Mouse (Mus musculus): ENCODE results near the gene Pfkfb4. TPM values are rescaled to one million over a fixed set of nuclear protein-coding genes. Genes with fewer than 3 reads are reported as not detected.

Gene Pfkfb4
- total RNA-seq (2021) = 10 to 100 TPM in 1 of 2 experiments, 1 to 10 TPM in 1; 10.0 to 10.9 TPM

DNA sequence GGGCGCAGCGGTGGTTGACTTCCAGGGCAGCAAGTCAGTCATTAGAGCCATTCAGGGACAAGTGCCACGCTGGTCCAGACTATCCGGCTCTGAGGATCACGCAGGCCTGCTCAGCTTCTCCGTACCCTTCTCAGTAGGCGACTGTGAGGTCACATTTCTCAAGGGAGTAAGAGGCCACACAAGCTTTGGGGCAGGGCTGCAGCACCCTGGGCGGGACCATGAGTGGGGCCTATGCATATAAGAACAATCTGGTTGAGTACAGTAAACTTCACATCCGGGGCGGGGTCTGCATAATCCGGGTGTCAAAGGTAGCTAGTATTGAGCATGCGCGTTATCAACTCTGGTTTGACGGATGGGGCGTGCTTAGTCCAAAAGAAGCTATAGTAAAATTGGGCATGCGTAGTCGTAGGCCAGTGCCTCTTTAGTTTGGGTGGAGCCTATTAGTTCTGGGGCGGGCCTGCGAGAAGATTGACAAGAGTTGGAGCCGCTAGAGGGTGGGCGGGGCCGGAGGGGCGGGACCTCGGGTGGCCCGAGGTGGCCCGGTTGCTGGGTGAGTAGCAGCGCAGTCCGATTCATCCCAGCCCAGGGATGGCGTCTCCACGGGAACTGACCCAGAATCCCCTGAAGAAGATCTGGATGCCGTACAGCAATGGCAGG lies at the start of gene Pfkfb4:
Gene Pfkfb4, plus strand, starts transcription at position 351 of the 657 bp plus-strand sequence.
- DNase-seq (ENCODE audit: extremely low spot score in 1 of 2, low spot score in 1 of 2) = peak; percentile 61 to 63

DNA sequence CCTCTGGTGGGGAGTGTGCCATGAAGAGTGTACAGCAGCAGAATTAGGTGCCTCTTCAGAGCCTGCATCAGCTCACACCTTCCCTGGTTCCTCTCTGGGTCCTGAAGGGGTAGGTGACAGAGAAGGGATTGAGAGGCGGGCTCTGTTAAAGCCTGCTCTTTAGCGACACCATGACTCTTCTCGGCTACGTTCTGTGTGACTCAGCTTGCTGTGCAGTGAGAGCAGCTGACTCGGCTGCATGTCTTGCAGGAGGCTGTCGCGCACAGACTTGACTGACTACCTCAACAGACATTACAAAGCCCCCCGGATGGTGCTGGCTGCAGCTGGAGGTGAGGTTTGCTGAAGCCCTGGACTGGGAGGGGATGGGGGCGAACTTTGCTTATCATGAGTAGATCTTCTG lies 46.5 kb upstream of the Pfkfb4 start:
- no peak for DNase-seq (ENCODE audit: extremely low spot score in 1 of 2, low spot score in 1 of 2)

DNA sequence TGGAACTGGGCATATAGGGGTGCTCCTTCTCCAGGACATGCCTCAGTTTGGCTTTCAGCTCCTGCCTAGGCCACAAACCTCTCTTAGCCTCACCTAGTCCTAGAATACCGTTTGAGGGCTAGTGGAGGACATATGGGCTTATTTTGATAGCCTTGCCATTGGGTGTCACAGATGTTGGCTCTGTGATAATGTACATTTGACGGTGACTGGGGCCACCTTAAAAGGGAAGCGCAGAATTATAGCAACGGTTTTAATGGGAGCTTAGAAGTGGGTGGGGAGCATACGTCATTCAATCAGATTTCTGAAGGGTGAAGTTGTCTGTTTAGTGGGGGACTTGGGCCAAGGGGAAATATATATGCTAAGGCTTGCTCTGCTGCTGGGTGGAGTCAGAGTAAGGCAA lies 46.0 kb upstream of the Pfkfb4 start:
- DNase-seq (ENCODE audit: extremely low spot score in 1 of 2, low spot score in 1 of 2) = no peak

DNA sequence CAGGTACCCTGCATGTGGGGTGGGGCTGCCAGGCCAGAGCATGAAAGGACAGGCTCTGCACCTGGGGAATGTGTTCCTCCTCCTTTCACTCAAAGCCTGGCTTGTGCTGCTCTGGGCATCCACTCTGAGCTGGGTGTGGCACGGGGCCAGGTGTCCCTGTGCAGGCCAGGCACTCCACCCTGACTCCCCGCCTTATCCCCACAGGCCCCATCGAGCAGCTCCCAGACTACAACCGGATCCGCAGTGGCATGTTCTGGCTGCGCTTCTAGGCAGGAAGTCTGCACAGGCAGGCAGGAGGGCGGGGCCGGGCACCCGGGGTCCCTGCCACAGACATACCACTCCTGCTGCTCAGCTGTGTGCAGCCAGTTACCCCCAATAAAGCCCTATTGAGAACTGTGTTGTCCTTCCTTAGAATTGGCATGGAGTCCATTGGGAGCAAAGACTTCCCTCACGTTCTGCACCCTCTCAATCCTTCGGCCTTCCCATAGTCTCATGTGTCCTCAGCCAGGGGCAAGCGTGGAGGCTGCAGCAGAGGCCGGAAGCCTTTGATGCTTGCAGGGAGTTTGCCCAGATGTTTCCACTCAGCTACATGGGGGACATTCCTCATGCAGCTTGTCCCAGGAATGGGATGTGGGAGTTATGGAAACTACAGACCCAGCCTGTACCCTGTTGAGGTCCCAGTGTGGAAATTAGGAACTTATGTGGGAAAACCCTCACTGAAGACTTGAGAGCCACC lies 42.2 kb upstream of the Pfkfb4 start:
- no peak for DNase-seq (ENCODE audit: extremely low spot score in 1 of 2, low spot score in 1 of 2)

DNA sequence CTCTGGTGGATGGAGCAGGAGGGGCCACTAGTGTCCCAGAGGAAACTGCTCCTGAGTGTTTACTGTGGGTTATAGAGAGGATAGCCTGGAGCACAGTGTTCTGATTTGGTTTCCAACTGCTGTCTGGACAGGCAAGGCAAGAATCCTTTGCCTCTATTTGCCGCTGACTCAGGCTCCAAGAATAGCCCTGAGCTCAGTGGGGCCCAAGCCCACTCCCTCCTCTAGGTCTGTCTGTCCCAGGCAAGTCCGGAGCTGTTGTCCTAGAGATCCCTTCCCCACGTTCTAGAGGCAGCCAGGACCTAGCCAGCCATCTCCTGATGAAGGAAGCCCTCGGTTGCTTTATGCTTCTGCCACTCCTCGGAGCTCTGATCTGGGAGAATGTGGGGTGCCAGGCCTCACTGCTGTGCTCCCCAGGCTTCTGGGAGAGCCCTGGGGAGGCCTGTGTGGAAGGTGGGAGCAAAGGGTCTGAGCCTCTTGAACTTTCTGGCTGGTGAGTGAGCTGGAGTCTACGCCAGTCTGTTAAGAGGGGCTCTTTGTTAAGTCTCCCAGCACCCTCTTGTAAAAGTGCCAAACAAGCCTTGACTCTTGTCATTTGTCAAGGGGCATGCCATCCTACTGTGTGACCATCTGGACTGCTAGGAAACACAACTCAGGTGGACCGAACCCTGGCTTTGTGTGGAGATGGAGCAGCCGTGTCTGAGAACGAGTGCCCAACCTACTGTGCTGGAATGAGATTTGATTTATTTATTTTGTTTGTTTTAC lies 41.4 kb upstream of the Pfkfb4 start:
- no peak for DNase-seq (ENCODE audit: extremely low spot score in 1 of 2, low spot score in 1 of 2)

DNA sequence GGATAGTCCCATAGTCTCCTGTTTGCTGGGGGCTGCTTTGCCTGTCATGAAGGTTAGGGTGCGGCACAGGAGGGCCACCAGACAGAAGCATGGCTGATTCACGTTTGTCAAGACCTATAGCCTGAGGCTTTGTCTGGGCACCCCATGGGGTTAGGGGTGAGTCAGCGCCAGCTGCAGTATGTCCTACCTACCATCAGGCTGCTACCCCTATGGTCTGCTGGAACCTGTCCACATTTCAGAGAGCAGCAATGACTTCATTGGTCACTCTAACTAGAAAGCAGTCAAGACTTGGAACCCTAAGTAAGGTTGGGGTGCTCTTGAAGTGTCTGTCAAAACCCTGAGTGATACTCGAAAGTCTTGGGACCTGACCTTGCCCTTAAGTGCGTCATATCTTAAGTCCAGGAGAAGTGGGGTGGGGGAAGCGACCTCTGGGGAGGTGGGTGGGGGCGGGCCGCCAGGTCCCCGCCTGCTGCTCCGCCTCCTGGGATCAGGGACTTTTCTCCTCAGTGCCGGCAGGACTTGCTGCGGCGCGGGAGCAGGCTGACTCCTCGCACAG lies 38.4 kb upstream of the Pfkfb4 start, which contains the start of gene Col7a1:
Gene Col7a1, plus strand, starts transcription at position 506 of the 556 bp plus-strand sequence.
- DNase-seq (ENCODE audit: extremely low spot score in 1 of 2, low spot score in 1 of 2) = no peak

DNA sequence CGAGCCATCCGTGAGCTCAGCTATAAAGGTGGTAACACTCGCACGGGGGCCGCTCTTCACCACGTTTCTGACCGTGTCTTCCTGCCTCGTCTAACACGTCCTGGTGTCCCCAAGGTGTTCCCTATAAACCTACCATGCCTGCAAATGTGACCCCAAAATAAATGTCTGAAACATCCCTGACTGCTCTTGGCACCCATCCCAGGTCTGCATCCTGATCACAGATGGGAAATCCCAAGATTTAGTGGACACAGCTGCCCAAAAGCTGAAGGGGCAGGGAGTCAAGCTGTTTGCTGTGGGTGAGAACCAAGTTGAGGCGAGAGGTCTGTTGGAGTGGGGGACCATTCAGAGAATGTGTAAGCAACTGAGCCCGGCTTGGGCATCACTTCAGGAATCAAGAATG lies 36.3 kb upstream of the Pfkfb4 start:
- no peak for DNase-seq (ENCODE audit: extremely low spot score in 1 of 2, low spot score in 1 of 2)

DNA sequence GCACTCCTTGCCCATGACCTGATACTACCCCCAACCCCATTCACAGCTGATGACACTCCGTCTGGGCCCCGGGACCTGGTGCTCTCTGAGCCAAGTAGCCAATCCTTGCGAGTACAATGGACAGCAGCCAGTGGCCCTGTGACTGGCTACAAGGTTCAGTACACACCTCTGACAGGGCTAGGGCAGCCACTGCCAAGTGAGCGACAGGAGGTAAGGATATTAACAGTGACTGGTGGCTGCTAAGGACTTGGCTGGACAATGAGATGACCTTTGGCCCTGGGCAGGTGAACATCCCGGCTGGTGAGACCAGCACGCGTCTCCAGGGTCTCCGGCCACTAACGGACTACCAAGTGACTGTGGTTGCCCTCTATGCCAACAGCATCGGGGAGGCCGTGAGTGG lies 35.7 kb upstream of the Pfkfb4 start:
- DNase-seq (ENCODE audit: extremely low spot score in 1 of 2, low spot score in 1 of 2) = no peak

DNA sequence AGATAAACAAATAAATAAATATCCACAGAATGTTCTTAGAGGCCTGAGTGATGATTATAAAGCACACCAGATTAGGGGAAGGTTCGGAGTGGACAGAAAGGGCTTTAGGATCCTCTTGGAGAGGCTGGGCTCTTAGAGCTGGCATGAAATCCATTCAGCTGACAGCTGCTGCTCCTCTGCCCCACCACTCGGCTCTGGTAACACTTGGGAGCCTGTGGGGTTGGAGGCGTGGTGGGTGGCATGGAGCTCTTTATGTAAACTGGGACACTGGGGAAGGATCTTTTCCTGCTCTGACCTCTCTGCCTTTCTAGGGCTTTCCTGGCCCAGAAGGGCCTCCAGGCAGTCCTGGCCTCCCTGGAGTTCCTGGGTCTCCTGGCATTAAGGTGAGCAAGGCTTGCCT lies 28.0 kb upstream of the Pfkfb4 start:
- no peak for DNase-seq (ENCODE audit: extremely low spot score in 1 of 2, low spot score in 1 of 2)

DNA sequence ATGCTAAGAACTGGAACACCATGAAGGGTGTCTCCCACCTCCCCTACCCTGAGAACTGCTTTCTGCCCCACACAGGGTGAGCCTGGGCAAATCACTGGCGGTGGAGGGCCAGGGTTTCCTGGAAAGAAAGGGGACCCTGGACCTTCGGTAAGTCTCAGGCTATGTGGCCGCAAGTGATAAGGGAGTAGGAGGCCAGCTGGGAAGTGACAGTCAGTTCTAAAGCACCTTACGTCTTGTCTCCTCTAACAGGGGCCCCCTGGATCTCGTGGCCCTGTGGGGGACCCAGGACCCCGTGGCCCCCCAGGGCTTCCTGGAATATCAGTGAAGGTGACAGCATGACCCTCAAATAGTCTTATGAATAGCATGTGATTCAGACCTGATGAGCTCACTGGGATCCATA lies 27.2 kb upstream of the Pfkfb4 start:
- no peak for DNase-seq (ENCODE audit: extremely low spot score in 1 of 2, low spot score in 1 of 2)

DNA sequence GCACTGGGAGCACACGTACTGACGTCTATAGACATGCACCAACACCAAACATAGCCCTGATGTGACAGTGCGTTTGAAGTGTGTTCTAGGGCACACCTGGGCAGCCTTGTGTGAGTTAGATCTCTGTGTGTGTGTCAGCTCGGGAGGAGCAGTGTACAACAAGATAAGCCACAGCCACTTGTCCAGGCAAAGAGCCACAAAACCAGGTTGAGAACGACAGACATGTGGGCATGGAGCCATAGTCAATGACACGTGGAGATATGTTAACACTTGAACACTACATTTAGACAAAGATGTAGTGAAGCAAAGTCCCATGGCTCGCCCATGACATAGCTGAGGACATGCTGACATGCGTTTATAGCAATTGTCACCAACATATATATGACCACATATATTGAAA lies 21.0 kb upstream of the Pfkfb4 start:
- no peak for DNase-seq (ENCODE audit: extremely low spot score in 1 of 2, low spot score in 1 of 2)

DNA sequence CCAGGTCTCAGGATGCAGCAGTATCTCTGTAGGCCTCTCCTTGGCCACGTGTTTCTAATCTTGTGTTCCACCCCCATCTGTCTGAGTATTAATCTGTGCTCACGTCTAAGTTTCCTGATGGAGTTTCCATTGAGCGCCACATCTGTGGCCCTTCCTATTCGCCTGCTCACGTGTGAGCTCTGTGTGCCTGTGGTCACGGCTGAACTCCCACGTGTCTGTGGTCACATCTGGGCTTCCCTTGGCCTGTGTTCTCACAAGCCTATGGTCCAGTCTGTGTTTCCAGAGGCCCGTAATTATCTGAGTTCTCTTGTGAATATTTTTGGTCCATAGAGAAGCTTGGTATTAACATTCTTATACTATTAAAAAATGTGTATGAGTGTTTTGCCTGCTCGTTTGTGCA lies 15.1 kb upstream of the Pfkfb4 start:
- no peak for DNase-seq (ENCODE audit: extremely low spot score in 1 of 2, low spot score in 1 of 2)

DNA sequence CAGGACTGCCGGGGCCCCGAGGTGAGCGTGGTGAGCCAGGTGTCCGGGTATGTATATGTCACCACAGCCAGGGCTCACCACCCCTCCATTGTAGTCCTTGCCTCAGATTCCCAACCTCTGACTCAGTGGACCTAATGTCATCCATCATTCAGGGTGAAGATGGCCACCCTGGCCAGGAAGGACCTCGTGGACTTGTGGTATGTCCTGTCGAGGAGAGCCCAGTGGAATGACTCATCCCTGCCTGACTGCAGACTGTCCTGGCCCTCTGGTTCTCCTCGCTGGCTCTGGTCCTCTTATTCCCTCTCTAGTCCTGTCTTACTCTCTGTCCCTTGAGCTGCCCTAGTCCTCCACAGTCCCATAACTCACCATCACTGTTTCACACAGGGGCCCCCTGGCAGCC lies 13.6 kb upstream of the Pfkfb4 start:
- no peak for DNase-seq (ENCODE audit: extremely low spot score in 1 of 2, low spot score in 1 of 2)

DNA sequence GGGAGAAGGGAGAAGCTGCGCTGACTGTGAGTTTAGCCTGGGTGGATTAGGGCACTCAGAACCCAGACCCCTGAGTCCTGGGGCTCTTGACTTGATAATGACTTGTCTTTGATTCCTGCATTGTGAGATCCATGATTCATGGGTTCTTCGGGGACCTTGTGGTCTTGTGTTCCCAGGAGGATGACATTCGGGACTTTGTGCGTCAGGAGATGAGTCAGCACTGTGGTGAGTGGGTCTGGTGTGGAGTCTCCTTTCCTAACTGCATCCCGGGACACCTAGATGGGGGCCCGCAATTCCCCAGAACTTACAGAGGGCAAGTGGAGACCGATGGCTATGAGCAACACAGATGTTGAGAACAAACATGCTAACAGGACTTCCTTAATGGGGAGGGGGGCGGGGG lies 9.1 kb upstream of the Pfkfb4 start:
- no peak for DNase-seq (ENCODE audit: extremely low spot score in 1 of 2, low spot score in 1 of 2)

DNA sequence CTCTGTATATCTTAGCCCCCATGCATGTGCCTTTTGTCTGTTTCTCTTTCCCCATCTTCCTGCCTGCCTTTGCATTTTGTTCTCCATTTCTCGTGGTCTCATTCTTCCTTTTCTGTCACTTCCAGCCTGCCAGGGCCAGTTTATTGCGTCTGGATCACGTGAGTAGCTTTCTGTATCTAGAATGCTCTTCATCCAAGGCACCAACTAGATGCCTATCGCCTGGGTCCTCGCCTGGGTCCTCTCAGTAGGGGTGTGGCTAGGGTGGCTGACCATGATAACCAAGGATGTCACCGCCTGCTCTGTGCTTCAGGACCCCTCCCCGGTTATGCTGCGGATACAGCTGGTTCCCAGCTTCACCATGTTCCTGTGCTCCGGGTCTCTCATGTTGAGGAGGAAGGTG lies 8.4 kb upstream of the Pfkfb4 start:
- no peak for DNase-seq (ENCODE audit: extremely low spot score in 1 of 2, low spot score in 1 of 2)

DNA sequence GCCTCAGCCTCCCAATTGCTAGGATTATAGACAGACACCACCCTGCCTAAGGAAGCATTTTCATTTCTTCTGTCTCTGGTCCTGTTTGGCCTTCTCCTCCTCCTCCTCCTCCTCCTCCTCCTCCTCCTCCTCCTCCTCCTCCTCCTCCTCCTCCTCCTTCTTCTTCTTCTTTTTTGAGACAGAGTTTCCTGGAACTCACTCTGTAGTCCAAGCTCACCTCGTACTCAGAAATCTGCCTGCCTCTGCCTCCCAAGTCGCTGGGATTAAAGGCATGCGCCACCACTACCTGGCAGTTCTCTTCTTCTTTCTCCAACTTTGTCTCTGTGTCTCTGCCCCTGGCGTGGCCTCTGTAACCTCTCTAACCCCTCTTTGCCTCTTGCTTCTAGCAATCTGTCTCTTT lies 5.9 kb upstream of the Pfkfb4 start, which contains the start of gene Ucn2:
Gene Ucn2, plus strand, starts transcription at position 301 of the 400 bp plus-strand sequence.
- no peak for DNase-seq (ENCODE audit: extremely low spot score in 1 of 2, low spot score in 1 of 2)

DNA sequence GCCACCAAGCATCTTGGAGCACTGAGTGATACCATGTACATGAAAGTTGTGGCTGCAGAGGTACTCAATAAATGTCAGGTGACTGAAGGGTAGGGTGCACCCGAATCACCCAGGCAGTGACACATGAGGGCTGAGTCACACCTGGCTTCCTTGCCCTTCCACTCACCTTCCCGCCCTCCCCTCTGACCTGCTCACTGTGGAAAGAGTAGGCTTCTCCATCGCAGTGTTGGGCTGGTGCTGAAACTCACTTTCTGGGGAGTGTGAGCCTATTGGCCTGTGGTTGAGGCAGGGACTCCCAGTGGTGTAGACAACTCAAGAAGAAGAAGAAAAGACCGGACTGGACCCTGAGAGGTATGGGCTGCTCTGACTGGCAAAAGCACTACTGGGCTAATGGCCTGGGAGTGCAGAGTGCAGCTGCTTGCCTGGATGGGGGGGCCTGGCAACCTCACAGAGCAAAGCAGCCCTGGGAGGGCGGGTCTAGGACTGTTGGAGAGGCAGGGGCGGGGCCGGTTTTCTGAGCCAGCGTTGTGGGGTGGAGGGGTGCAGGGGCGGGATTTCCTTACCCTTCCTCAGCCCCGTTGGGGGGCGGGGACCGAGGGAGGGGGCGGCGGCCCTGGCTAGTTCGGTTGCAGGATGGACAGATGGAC lies 3.8 kb upstream of the Pfkfb4 start:
- no peak for DNase-seq (ENCODE audit: extremely low spot score in 1 of 2, low spot score in 1 of 2)

DNA sequence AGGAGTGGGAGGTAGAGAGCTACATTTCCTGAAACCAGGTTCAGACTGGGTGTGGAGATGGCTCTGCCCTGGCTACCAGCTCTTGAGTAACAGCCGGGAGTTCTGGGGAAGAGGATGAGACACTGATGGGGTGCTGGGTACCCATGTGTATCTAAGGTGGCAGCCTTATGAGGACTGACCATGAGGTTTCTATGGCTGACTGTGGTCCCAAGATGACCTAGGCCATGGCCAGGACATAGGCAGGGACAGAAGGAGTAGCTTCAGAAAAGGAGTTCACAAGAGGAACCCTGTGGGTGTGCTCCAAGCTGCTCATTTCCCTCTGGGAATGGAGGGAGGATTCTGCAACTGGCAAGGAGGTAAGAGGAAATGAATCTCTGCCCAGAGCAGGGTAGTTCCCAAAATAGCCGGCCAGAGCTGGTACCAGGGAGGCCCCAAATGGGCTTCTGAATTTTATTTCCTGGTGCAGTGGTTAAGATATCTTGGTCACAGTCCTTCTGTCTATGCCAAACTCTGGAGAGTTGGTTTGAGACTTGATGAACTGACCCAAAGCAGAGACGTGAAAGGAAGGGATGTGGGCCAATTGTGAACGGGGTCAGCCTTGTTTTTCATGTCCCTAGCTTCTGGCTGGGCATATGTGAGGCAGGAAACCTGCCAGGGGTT lies 1.6 kb upstream of the Pfkfb4 start:
- DNase-seq (ENCODE audit: extremely low spot score in 1 of 2, low spot score in 1 of 2) = no peak

DNA sequence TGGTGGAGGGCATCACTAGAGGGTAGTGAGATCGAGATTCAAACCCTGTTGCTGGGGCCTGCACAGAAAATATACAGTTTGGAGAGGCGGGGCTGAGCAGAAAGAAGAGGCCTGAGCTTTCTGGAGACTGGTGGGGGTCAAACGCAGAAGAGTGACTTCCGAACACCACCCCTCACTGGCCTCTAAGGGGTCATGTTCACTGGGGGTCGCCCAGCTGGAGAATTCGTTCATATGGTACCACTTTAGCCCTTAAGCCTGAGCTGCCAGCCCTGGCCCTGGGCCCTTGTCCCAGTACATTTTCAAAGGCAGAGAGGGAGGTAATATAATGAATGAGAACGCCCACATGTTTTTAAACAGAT lies 1.1 kb upstream of the Pfkfb4 start:
- no peak for DNase-seq (ENCODE audit: extremely low spot score in 1 of 2, low spot score in 1 of 2)

DNA sequence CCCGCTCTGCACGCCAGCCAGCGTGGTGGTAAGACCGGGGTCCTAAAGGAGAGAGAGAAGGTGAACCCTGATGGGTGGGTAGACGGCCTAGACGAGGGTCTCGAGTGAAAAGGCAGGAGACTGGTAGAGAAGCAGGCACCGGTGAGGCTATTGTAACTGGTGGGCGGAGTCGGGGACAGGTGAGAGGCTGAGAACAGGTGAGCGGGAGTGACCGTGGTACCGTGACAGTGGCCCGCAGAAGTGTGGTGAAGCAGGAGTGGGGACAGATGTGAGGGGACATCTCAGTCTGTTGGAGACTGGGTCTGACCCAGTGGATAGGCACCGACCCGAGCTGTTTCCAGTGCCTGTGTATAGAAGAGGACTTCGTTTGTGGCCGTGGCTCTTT lies 499 bp downstream of the Pfkfb4 start:
- DNase-seq (ENCODE audit: extremely low spot score in 1 of 2, low spot score in 1 of 2) = peak in 1 of 2 experiments; percentile 13

Data from layer of hippocampus, postnatal 25 days (tissue).